Mouse (Mus musculus) embryonic fibroblast, embryonic 13.5 days (primary cell): ENCODE measurements at regions not wholly inside any gene's neighbourhood (a gene's known extent, or its start where the extent isn't known, plus 50 kb on each side); places are given as distances from the start of the nearest gene placed in this dataset.

Experiments
- CTCF ChIP-seq: IDR thresholded peaks from 2 replicates; pipeline ENCODE4 v1.5.1; 2011; ENCODE audit warnings: mild to moderate bottlenecking, control low read depth, low read length, moderate library complexity, borderline replicate concordance; ENCODE audit not compliant: insufficient read depth
- POLR2A ChIP-seq: IDR thresholded peaks from 2 replicates; pipeline ENCODE4 v1.6.1; 2011; ENCODE audit warnings: low read depth, mild to moderate bottlenecking, control low read depth, low read length, moderate library complexity

DNA sequence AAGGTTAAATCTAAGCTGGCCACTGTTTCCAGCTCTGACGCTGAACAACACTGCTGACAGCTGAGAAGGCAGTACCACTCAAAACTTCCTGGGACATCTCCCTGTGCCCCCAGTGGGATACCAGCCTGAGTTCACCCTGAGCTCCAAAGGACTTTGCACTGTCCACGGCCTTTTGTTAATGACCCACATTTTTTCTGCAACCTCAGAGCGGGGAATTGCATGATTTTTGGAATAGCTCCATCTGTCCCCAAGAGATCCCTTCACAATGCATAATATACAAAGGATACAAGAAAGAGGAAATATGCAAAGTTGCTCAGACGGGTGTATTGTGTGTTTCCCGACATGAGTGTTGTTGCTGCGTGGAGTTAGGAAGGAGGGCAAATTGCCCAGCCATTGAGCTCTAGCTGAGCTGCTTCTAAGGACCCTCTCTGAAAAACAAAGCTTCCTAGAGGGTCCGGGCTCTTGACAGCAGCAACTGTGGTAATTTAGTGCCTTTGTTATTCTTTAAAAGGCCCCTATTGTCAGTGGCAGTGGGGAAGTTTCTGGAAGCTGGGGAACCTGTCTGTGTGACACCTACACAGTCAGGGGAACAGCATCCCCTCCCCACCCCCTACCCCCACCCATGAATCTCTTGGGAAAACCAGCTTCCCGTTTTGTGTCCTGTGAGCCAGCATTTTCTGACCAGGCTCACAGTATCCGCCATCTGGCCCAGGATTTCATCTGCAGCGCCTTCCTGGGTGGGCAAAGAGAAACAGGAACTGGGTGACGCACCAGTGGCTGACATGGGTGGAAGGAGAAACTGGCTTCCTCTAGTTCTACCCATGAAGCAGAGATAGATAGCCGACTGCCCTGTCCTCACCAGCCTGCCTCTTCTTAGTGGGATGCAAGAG is 217.4 kb upstream of the Spdye4c start:
- TF ChIP-seq POLR2A: no peak
- TF ChIP-seq CTCF: no peak
